Mouse (Mus musculus): Measurements from ENCODE around the gene Ykt6. TPM values are rescaled to one million over a fixed set of nuclear protein-coding genes. Genes with fewer than 3 reads are reported as not detected.

Gene Ykt6
- polyA plus RNA-seq, 1 experiment from 2014 or later = 25.5 TPM

DNA sequence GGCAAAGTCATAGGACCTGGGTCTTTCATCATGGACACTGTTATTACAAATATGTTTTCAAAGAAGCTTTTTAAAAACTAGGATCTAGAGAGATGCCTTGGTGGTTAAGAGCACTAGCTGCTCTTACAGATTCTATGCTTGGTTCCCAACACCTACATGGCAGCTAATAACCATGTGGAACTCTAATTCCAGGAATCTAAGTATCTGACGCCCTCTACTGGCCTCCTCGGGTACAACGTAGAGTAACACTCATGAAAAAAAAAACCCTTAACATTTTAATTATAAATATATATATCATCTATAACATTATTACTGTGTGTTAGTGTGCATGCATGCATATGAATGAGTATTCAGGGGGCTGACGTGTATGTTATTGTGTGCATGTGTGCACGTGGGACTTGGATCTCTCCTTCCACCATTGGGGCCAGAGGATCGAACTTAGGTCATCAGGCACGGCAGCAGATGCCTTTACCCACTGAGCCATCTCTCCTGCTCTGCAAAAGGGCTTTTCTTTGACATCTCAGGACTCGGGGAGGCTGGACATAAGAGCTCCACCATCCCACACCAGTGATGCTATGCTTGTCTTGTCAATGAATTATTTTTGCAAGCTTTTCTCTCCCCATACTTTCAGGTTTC, 2.2 kb upstream of the Ykt6 start:
- DNase-seq (ENCODE audit: low spot score) (peak; percentile 56), ATAC-seq (replicated peaks; ENCODE audit: low FRiP score) (no peak)
- H3K4me2 ChIP-seq (ENCODE audit: low read depth, low read length, severe bottlenecking) = no peak overlapping the region
- H3K4me1 ChIP-seq (replicated peaks; ENCODE audit: control insufficient read depth, insufficient read depth, low read length) = peaks cover 16% of the 10 kb centered on the region; the same call in 1 of the 2 replicates
- no peak overlapping the region for H3K4me3 ChIP-seq (ENCODE audit: low read depth, low read length)
- H3K9ac ChIP-seq (ENCODE audit: low read length) = no peak overlapping the region
- no peaks in the 10 kb centered on the region for H3K9me3 ChIP-seq (ENCODE audit: control insufficient read depth, low read length)
- H3K27me3 ChIP-seq (ENCODE audit: control insufficient read depth, insufficient read depth, low read length) = no peaks in the 10 kb centered on the region
- no peak overlapping the region for H3K27ac ChIP-seq (ENCODE audit: low read depth, low read length)
- H3K36me3 ChIP-seq (ENCODE audit: control insufficient read depth, insufficient read depth, low read length) = no peaks in the 10 kb centered on the region
- 36% methylated on average over 8 of the region's 8 CpGs for WGBS

- Histone ChIP-seq H3K9ac (ENCODE audit: low read length) (no peak overlapping the region), H3K4me2 (ENCODE audit: low read depth, low read length, severe bottlenecking) (no peak overlapping the region), H3K36me3 (ENCODE audit: control insufficient read depth, insufficient read depth, low read length) (no peaks in the 10 kb centered on the region), H3K27ac (ENCODE audit: low read depth, low read length) (no peak overlapping the region), H3K27me3 (ENCODE audit: control insufficient read depth, insufficient read depth, low read length) (no peaks in the 10 kb centered on the region), H3K4me3 (ENCODE audit: low read depth, low read length) (no peak overlapping the region), H3K9me3 (ENCODE audit: control insufficient read depth, low read length) (no peaks in the 10 kb centered on the region), H3K4me1 (replicated peaks; ENCODE audit: control insufficient read depth, insufficient read depth, low read length) (peaks cover 15% of the 10 kb centered on the region; the same call in 1 of the 2 replicates)
- ATAC-seq (replicated peaks; ENCODE audit: low FRiP score) (no peak), DNase-seq (ENCODE audit: low spot score) (no peak)
- WGBS = 81% methylated on average over 5 of the region's 5 CpGs
These were observed 1.1 kb upstream of the Ykt6 start for GRCm38 (mm10) chr11:5954435-5954834.

DNA sequence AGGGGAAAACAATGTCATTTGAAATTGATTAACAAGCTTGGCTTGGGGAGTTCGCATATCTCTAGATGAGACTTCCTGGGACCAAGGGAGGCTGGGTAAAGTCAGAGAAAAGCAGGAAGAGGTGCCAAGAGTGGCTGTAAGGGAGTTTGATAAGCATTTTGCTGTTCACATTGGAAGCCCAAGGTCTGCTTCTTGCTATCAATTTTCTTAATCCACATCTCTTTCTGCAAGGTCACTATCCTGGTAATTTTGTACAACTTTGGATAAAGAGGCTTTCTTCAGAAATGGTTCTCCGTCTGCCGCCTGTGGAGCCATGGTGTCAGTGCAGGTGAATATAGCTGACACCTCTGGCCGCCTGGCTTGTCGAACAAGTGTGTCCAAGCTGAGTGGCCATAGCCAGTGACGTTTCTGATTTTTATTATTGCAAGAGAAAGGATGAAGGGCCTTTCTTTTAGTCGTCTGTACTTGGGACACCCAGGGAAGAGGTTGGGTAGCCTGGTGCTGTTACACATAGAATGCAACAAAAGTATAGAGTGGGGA, 458 bp upstream of the Ykt6 start:
- no peaks in the 10 kb centered on the region for H3K9me3 ChIP-seq (ENCODE audit: control insufficient read depth, low read length)
- peak; percentile 70 for ATAC-seq (replicated peaks; ENCODE audit: low FRiP score)

GRCm38 (mm10) chr11:5960051-5960450, 4.6 kb downstream of the Ykt6 start:
- Histone ChIP-seq H3K4me2 (ENCODE audit: low read depth, low read length, severe bottlenecking) (no peak overlapping the region), H3K4me1 (replicated peaks; ENCODE audit: control insufficient read depth, insufficient read depth, low read length) (peaks cover 7% of the 10 kb centered on the region; the same call in 1 of the 2 replicates), H3K9ac (ENCODE audit: low read length) (no peak overlapping the region), H3K27me3 (ENCODE audit: control insufficient read depth, insufficient read depth, low read length) (no peaks in the 10 kb centered on the region), H3K36me3 (ENCODE audit: control insufficient read depth, insufficient read depth, low read length) (peaks cover 6% of the 10 kb centered on the region), H3K27ac (ENCODE audit: low read depth, low read length) (no peak overlapping the region), H3K9me3 (ENCODE audit: control insufficient read depth, low read length) (no peaks in the 10 kb centered on the region), H3K4me3 (ENCODE audit: low read depth, low read length) (no peak overlapping the region)
- WGBS = 72% methylated on average over 2 of the region's 2 CpGs
- ATAC-seq (replicated peaks; ENCODE audit: low FRiP score) (no peak), DNase-seq (ENCODE audit: low spot score) (no peak)

More for the DNA sequence above, 458 bp upstream of the Ykt6 start:
- Histone ChIP-seq H3K36me3 (ENCODE audit: control insufficient read depth, insufficient read depth, low read length) (no peaks in the 10 kb centered on the region), H3K27me3 (ENCODE audit: control insufficient read depth, insufficient read depth, low read length) (no peaks in the 10 kb centered on the region), H3K4me1 (replicated peaks; ENCODE audit: control insufficient read depth, insufficient read depth, low read length) (peaks cover 9% of the 10 kb centered on the region; the same call in 1 of the 2 replicates), H3K4me3 (ENCODE audit: low read depth, low read length) (peak overlapping the region; percentile 94), H3K9ac (ENCODE audit: low read length) (peak overlapping the region; percentile 93), H3K27ac (ENCODE audit: low read depth, low read length) (peak overlapping the region; percentile 76), H3K4me2 (ENCODE audit: low read depth, low read length, severe bottlenecking) (peak overlapping the region; percentile 80)
- 8% methylated on average over 7 of the region's 7 CpGs for WGBS
- DNase-seq (ENCODE audit: low spot score) = peak; percentile 71

- ATAC-seq (replicated peaks; ENCODE audit: low FRiP score) (no peak), DNase-seq (ENCODE audit: low spot score) (no peak)
- Histone ChIP-seq H3K4me1 (replicated peaks; ENCODE audit: control insufficient read depth, insufficient read depth, low read length) (no peaks in the 10 kb centered on the region), H3K4me2 (ENCODE audit: low read depth, low read length, severe bottlenecking) (no peak overlapping the region), H3K27me3 (ENCODE audit: control insufficient read depth, insufficient read depth, low read length) (no peaks in the 10 kb centered on the region), H3K9me3 (ENCODE audit: control insufficient read depth, low read length) (no peaks in the 10 kb centered on the region), H3K4me3 (ENCODE audit: low read depth, low read length) (no peak overlapping the region), H3K9ac (ENCODE audit: low read length) (no peak overlapping the region), H3K27ac (ENCODE audit: low read depth, low read length) (no peak overlapping the region), H3K36me3 (ENCODE audit: control insufficient read depth, insufficient read depth, low read length) (peaks cover 7% of the 10 kb centered on the region)
- WGBS = 90% methylated on average over 11 of the region's 11 CpGs
These were observed 10.4 kb downstream of the Ykt6 start for GRCm38 (mm10) chr11:5965865-5966264.

DNA sequence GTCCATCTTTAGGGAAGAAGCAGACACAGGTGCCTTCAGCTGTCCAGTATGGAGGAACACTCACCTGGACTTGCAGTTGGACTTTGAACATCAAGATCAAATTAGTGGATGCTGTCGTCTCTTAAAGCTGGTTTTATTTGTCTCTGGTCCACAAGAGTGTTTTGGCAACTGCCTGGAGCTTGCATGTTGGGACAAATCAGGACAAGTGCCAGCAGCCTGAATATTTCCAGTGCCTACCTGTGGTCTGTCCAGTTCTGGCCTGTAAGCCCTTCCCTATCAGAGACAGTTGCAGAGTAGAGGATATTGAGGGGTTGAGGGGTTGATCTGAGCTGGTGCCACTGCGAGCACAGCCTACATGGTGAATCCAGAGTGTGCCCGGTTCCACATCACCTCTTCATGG, 11.3 kb downstream of the Ykt6 start:
- DNase-seq (ENCODE audit: low spot score) (no peak), ATAC-seq (replicated peaks; ENCODE audit: low FRiP score) (no peak)
- H3K9ac ChIP-seq (ENCODE audit: low read length) = no peak overlapping the region
- no peak overlapping the region for H3K27ac ChIP-seq (ENCODE audit: low read depth, low read length)
- no peaks in the 10 kb centered on the region for H3K27me3 ChIP-seq (ENCODE audit: control insufficient read depth, insufficient read depth, low read length)
- no peak overlapping the region for H3K4me3 ChIP-seq (ENCODE audit: low read depth, low read length)
- 92% methylated on average over 3 of the region's 3 CpGs for WGBS
- H3K36me3 ChIP-seq (ENCODE audit: control insufficient read depth, insufficient read depth, low read length) = peaks cover 5% of the 10 kb centered on the region
- no peaks in the 10 kb centered on the region for H3K4me1 ChIP-seq (replicated peaks; ENCODE audit: control insufficient read depth, insufficient read depth, low read length)
- no peak overlapping the region for H3K4me2 ChIP-seq (ENCODE audit: low read depth, low read length, severe bottlenecking)
- no peaks in the 10 kb centered on the region for H3K9me3 ChIP-seq (ENCODE audit: control insufficient read depth, low read length)

GRCm38 (mm10) chr11:5968223-5968622, 12.7 kb downstream of the Ykt6 start:
- Histone ChIP-seq H3K36me3 (ENCODE audit: control insufficient read depth, insufficient read depth, low read length) (peaks cover 5% of the 10 kb centered on the region), H3K27ac (ENCODE audit: low read depth, low read length) (no peak overlapping the region)
- no peak for ATAC-seq (replicated peaks; ENCODE audit: low FRiP score)

GRCm38 (mm10) chr11:5971202-5971601, 15.7 kb downstream of the Ykt6 start:
- 59% methylated on average over 7 of the region's 7 CpGs for WGBS
- Histone ChIP-seq H3K4me2 (ENCODE audit: low read depth, low read length, severe bottlenecking) (no peak overlapping the region), H3K4me3 (ENCODE audit: low read depth, low read length) (no peak overlapping the region), H3K27me3 (ENCODE audit: control insufficient read depth, insufficient read depth, low read length) (no peaks in the 10 kb centered on the region), H3K9ac (ENCODE audit: low read length) (no peak overlapping the region), H3K36me3 (ENCODE audit: control insufficient read depth, insufficient read depth, low read length) (peaks cover 2% of the 10 kb centered on the region; the same call in 1 of the 2 replicates), H3K27ac (ENCODE audit: low read depth, low read length) (no peak overlapping the region), H3K4me1 (replicated peaks; ENCODE audit: control insufficient read depth, insufficient read depth, low read length) (no peaks in the 10 kb centered on the region), H3K9me3 (ENCODE audit: control insufficient read depth, low read length) (no peaks in the 10 kb centered on the region)
- no peak for DNase-seq (ENCODE audit: low spot score)
- no peak for ATAC-seq (replicated peaks; ENCODE audit: low FRiP score)

More at GRCm38 (mm10) chr11:5968223-5968622, 12.7 kb downstream of the Ykt6 start:
- Histone ChIP-seq H3K4me1 (replicated peaks; ENCODE audit: control insufficient read depth, insufficient read depth, low read length) (no peaks in the 10 kb centered on the region), H3K4me3 (ENCODE audit: low read depth, low read length) (no peak overlapping the region), H3K27me3 (ENCODE audit: control insufficient read depth, insufficient read depth, low read length) (no peaks in the 10 kb centered on the region), H3K4me2 (ENCODE audit: low read depth, low read length, severe bottlenecking) (no peak overlapping the region), H3K9ac (ENCODE audit: low read length) (no peak overlapping the region), H3K9me3 (ENCODE audit: control insufficient read depth, low read length) (no peaks in the 10 kb centered on the region)
- no peak for DNase-seq (ENCODE audit: low spot score)
- 78% methylated on average over 6 of the region's 6 CpGs for WGBS

- H3K9ac ChIP-seq (ENCODE audit: low read length) = no peak overlapping the region
- ATAC-seq (replicated peaks; ENCODE audit: low FRiP score) = no peak
- no peak for DNase-seq (ENCODE audit: low spot score)
These were observed 17.7 kb downstream of the Ykt6 start for GRCm38 (mm10) chr11:5973151-5973550.

More at GRCm38 (mm10) chr11:5973151-5973550, 17.7 kb downstream of the Ykt6 start:
- no peaks in the 10 kb centered on the region for H3K27me3 ChIP-seq (ENCODE audit: control insufficient read depth, insufficient read depth, low read length)
- no peaks in the 10 kb centered on the region for H3K4me1 ChIP-seq (replicated peaks; ENCODE audit: control insufficient read depth, insufficient read depth, low read length)
- no peak overlapping the region for H3K4me2 ChIP-seq (ENCODE audit: low read depth, low read length, severe bottlenecking)
- H3K36me3 ChIP-seq (ENCODE audit: control insufficient read depth, insufficient read depth, low read length) = peaks cover 2% of the 10 kb centered on the region; the same call in 1 of the 2 replicates
- H3K27ac ChIP-seq (ENCODE audit: low read depth, low read length) = no peak overlapping the region
- no peak overlapping the region for H3K4me3 ChIP-seq (ENCODE audit: low read depth, low read length)
- WGBS = 59% methylated on average over 7 of the region's 7 CpGs
- H3K9me3 ChIP-seq (ENCODE audit: control insufficient read depth, low read length) = no peaks in the 10 kb centered on the region
